Mouse (Mus musculus) kidney, adult 2 months (tissue): Measurements from ENCODE around the gene Kntc1. TPM values are rescaled to one million over a fixed set of nuclear protein-coding genes. Genes with fewer than 3 reads are reported as not detected.
A peak's percentile ranks its signal among the peaks of the same experiment; 100 is the strongest.
"Not testable (repeated sequence)": the region's sequence is repeated elsewhere in the genome, so short reads cannot be mapped to it uniquely, and the experiment has no call there.

Experiments used
- DNase-seq: peaks from one replicate; pipeline ENCODE4 v3.0.0; 2021
- H3K27ac ChIP-seq: fragments of 200-500 bp; 2 replicates; pipeline ENCODE4 v1.5.1; 2012; ENCODE audit warnings: low read depth, low read length, control low read depth, inconsistent platforms; ENCODE audit not compliant: insufficient read depth
- H3K27me3 ChIP-seq: fragments of 200-500 bp; replicated peaks from 2 replicates; pipeline ENCODE4 v1.6.1; 2012; ENCODE audit warnings: mild to moderate bottlenecking, moderate library complexity, low read length, inconsistent platforms; ENCODE audit not compliant: control insufficient read depth, insufficient read depth
- H3K36me3 ChIP-seq: fragments of 200-500 bp; 2 replicates; pipeline ENCODE4 v1.6.1; 2012; ENCODE audit warnings: mild to moderate bottlenecking, moderate library complexity, low read length, inconsistent platforms; ENCODE audit not compliant: control insufficient read depth, insufficient read depth
- H3K4me1 ChIP-seq: fragments of 200-500 bp; 2 replicates; pipeline ENCODE4 v1.6.1; 2011; ENCODE audit warnings: low read length; ENCODE audit not compliant: control insufficient read depth, insufficient read depth
- H3K4me3 ChIP-seq: fragments of 200-500 bp; 2 replicates; pipeline ENCODE4 v1.5.1; 2011; ENCODE audit warnings: mild to moderate bottlenecking, low read depth, low read length, control low read depth; ENCODE audit not compliant: insufficient read depth
- CTCF ChIP-seq: fragments of 200-500 bp; conservative IDR thresholded peaks from 2 replicates; pipeline ENCODE4 v1.5.1; 2011; ENCODE audit warnings: low read depth, mild to moderate bottlenecking, control low read depth, low read length, moderate library complexity, mixed read lengths; ENCODE audit not compliant: insufficient read depth, insufficient read length
- POLR2A ChIP-seq: fragments of 200-500 bp; IDR thresholded peaks from one replicate; pipeline ENCODE4 v1.6.1; 2011; ENCODE audit warnings: low read depth, low read length, control low read depth
- WGBS: fragments of 180-500 bp; shearing (Covaris S2); methylation state at CpG from one replicate; pipeline ENCODE4 v1.1.7; 2018; 5-methylcytosine and 5-hydroxymethylcytosine counted together
- polyA plus RNA-seq: library from polyadenylated mRNA; depleted of rRNA; stranded (reverse); fragments of >200 nt; gene quantifications from 2 replicates; pipeline ENCODE4 v1.2.3, GENCODE M21; 2012

Kntc1 gene
- polyA plus RNA-seq, 1 experiment, result 0.77 TPM

- peak; percentile 98 for DNase-seq
- peak; percentile 47 for TF ChIP-seq POLR2A
- TF ChIP-seq CTCF, result no peak
- under 1% methylated on average over 83 of the region's 83 CpGs for WGBS
- H3K36me3 ChIP-seq, result no peaks in the 10 kb centered on the region
- H3K27me3 ChIP-seq, result no peaks in the 10 kb centered on the region
- peak within 1 kb of the TSS; percentile 93 for H3K4me3 ChIP-seq
- H3K27ac ChIP-seq, result peak within 1 kb of the TSS; percentile 93
- H3K4me1 ChIP-seq, result peaks cover 5% of the 10 kb centered on the region; the same call in 1 of the 2 replicates
These were observed 28.9 kb upstream of the Kntc1 start, which contains the start of gene Zcchc8 for GRCm38 (mm10) chr5:123720328-123721311. TSS of gene Zcchc8 (minus strand) at chr5:123721100.

GRCm38 (mm10) chr5:123723816-123724215 lies 25.7 kb upstream of the Kntc1 start:
- H3K4me3 ChIP-seq, H3K27ac ChIP-seq, DNase-seq, H3K27me3 ChIP-seq, H3K36me3 ChIP-seq, H3K4me1 ChIP-seq: not testable (repeated sequence)
- 86% methylated on average over 7 of the region's 7 CpGs for WGBS

- H3K27ac ChIP-seq, result no peak overlapping the region
- H3K4me1 ChIP-seq, result no peaks in the 10 kb centered on the region
- no peak overlapping the region for H3K4me3 ChIP-seq
- 91% methylated on average over 2 of the region's 2 CpGs for WGBS
- peaks cover 31% of the 10 kb centered on the region for H3K36me3 ChIP-seq
- no peak for TF ChIP-seq POLR2A
- TF ChIP-seq CTCF, result no peak
- H3K27me3 ChIP-seq, result no peaks in the 10 kb centered on the region
- DNase-seq, result no peak
These were observed 18.5 kb upstream of the Kntc1 start for GRCm38 (mm10) chr5:123730981-123731380.

GRCm38 (mm10) chr5:123744358-123744757 lies 5.2 kb upstream of the Kntc1 start:
- no peak overlapping the region for H3K4me3 ChIP-seq
- 67% methylated on average over 2 of the region's 2 CpGs for WGBS
- no peak overlapping the region for H3K27ac ChIP-seq
- DNase-seq, result no peak
- H3K27me3 ChIP-seq, result no peaks in the 10 kb centered on the region
- no peak for TF ChIP-seq POLR2A
- no peak for TF ChIP-seq CTCF
- H3K36me3 ChIP-seq, result peaks cover 15% of the 10 kb centered on the region
- H3K4me1 ChIP-seq, result peaks cover 11% of the 10 kb centered on the region

GRCm38 (mm10) chr5:123746253-123746652 lies 3.3 kb upstream of the Kntc1 start:
- Histone ChIP-seq H3K4me1 (peaks cover 11% of the 10 kb centered on the region), H3K27ac (peak overlapping the region; percentile 41; the same call in 1 of the 2 replicates), H3K36me3 (peaks cover 10% of the 10 kb centered on the region), H3K4me3 (no peak overlapping the region), H3K27me3 (no peaks in the 10 kb centered on the region)
- TF ChIP-seq CTCF (no peak), POLR2A (no peak)
- no peak for DNase-seq

GRCm38 (mm10) chr5:123747604-123748003 lies 1.9 kb upstream of the Kntc1 start:
- no peak overlapping the region for H3K27ac ChIP-seq
- H3K4me1 ChIP-seq, result peaks cover 11% of the 10 kb centered on the region
- 4% methylated on average over 7 of the region's 7 CpGs for WGBS
- no peak overlapping the region for H3K4me3 ChIP-seq
- H3K27me3 ChIP-seq, result no peaks in the 10 kb centered on the region
- no peak for TF ChIP-seq CTCF
- TF ChIP-seq POLR2A, result no peak
- no peak for DNase-seq
- H3K36me3 ChIP-seq, result peaks cover 9% of the 10 kb centered on the region

- H3K36me3 ChIP-seq, result peaks cover 9% of the 10 kb centered on the region
- no peak for TF ChIP-seq POLR2A
- no peak for TF ChIP-seq CTCF
- H3K4me3 ChIP-seq, result peak overlapping the region; percentile 73
- no peaks in the 10 kb centered on the region for H3K27me3 ChIP-seq
- WGBS, result under 1% methylated on average over 18 of the region's 18 CpGs
- peaks cover 11% of the 10 kb centered on the region for H3K4me1 ChIP-seq
- no peak for DNase-seq
- peak overlapping the region; percentile 90; the same call in 1 of the 2 replicates for H3K27ac ChIP-seq
These were observed 1.0 kb upstream of the Kntc1 start for GRCm38 (mm10) chr5:123748339-123749064.
